Mouse (Mus musculus): ENCODE measurements around the gene Il2rb.

Il2rb gene

DNA sequence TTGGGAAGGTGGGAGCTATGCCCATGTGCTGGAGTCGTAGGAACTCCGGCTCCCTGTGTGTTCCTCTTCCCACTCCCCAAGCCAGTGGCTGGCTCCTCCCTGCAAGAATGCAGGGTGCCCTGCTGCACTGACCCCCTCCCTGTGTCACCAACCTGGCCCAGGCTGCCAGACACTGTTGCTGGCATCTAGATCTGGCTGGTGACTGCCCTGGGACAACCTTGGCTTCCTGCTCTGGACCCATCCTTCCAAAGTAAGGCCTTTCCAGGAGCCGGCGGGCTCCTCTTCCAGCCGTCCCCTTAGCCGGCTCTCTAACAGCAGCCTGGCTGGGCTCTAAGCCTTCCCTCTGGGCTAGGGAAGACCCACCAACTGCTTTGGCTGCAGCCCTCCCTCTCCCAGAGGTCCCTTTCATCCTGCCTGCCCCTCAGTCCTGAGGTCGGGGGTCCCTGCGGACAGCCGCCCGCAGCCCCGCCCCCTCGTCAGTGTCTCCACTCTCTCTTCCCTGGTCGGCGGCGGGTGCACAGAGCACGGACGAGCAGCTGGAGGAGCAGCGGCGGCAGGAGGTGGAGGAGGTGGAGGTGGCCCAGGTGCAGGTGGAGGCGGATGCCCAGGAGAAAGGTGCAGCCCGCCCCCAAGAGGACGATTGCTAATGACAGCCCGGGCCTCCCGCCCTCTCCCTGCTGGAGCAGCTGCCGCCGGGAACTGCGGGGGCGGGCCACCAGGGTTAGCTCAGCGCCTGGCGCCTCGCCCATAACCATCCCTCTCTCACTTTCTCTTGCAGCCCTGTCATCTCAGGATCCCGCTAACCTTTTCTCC is 58.5 kb downstream of the Il2rb start:
- peaks cover 43% of the 10 kb centered on the region for H3K36me3 ChIP-seq (ENCODE audit: insufficient read depth, low read length)
- H3K9me3 ChIP-seq (ENCODE audit: low read length), result no peaks in the 10 kb centered on the region
- peaks cover 15% of the 10 kb centered on the region; the same call in 1 of the 2 replicates for H3K27me3 ChIP-seq (ENCODE audit: insufficient read depth, low read length)
- TF ChIP-seq POU5F1 (IDR thresholded peaks at IDR 0.05; ENCODE audit: borderline replicate concordance, low read length) (no peak), CTCF (conservative IDR thresholded peaks at IDR 0.05; ENCODE audit: low read length) (no peak), NANOG (IDR thresholded peaks at IDR 0.05; ENCODE audit: borderline replicate concordance, low read length) (no peak)
- peaks cover 83% of the 10 kb centered on the region for H3K4me1 ChIP-seq (replicated peaks; ENCODE audit: low read depth, low read length)
- peak overlapping the region; percentile 72 for H3K4me3 ChIP-seq (replicated peaks; ENCODE audit: low read length)

- TF ChIP-seq NANOG (IDR thresholded peaks at IDR 0.05; ENCODE audit: borderline replicate concordance, low read length), result no peak
- TF ChIP-seq CTCF (conservative IDR thresholded peaks at IDR 0.05; ENCODE audit: low read length), result no peak
- TF ChIP-seq POU5F1 (IDR thresholded peaks at IDR 0.05; ENCODE audit: borderline replicate concordance, low read length), result no peak
- no peaks in the 10 kb centered on the region for H3K9me3 ChIP-seq (ENCODE audit: low read length)
These were observed 59.4 kb downstream of the Il2rb start for GRCm38 (mm10) chr15:78435681-78436080.

DNA sequence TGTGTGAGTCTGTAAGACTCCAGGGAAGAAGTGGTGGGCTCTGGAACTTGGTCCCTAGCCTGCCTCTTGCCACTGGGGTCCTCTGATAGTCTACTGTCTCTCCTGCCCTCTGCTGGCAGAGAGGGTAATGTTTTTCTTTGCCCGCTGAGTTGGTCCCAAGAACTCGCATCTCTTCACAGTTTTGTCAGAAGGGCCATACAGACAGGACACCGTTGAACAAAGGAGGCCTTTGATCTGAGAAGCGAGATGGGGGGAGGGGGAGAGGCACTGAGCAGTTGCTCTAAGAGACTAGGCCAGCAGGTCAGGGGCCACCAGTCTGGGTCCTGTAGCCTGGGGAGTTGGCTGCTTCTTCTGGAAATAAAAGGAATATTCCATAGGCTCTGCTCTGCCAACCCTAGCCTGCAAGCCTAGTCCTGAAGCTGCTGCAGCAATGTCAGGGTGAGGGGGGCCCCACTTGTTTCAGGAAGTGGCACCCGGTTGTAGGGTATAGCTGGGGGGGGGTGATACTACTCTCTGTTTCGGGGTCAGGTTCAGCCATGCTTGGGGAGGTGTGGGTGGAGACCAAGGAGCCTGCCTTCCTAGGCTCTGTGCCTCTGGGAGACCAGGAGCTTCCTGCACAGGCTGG is 60.1 kb downstream of the Il2rb start:
- Histone ChIP-seq H3K36me3 (ENCODE audit: insufficient read depth, low read length) (peaks cover 55% of the 10 kb centered on the region), H3K27me3 (ENCODE audit: insufficient read depth, low read length) (peaks cover 10% of the 10 kb centered on the region; the same call in 1 of the 2 replicates), H3K4me3 (replicated peaks; ENCODE audit: low read length) (no peak overlapping the region; the same call in 1 of the 2 replicates), H3K4me1 (replicated peaks; ENCODE audit: low read depth, low read length) (peaks cover 94% of the 10 kb centered on the region), H3K9me3 (ENCODE audit: low read length) (no peaks in the 10 kb centered on the region)
- TF ChIP-seq POU5F1 (IDR thresholded peaks at IDR 0.05; ENCODE audit: borderline replicate concordance, low read length), result no peak
- TF ChIP-seq NANOG (IDR thresholded peaks at IDR 0.05; ENCODE audit: borderline replicate concordance, low read length), result no peak
- TF ChIP-seq CTCF (conservative IDR thresholded peaks at IDR 0.05; ENCODE audit: low read length), result peak; percentile 45

More at GRCm38 (mm10) chr15:78435681-78436080, 59.4 kb downstream of the Il2rb start:
- H3K4me3 ChIP-seq (replicated peaks; ENCODE audit: low read length), result peak overlapping the region; percentile 72; the same call in 1 of the 2 replicates
- peaks cover 52% of the 10 kb centered on the region for H3K36me3 ChIP-seq (ENCODE audit: insufficient read depth, low read length)
- peaks cover 88% of the 10 kb centered on the region for H3K4me1 ChIP-seq (replicated peaks; ENCODE audit: low read depth, low read length)
- peaks cover 10% of the 10 kb centered on the region; the same call in 1 of the 2 replicates for H3K27me3 ChIP-seq (ENCODE audit: insufficient read depth, low read length)

DNA sequence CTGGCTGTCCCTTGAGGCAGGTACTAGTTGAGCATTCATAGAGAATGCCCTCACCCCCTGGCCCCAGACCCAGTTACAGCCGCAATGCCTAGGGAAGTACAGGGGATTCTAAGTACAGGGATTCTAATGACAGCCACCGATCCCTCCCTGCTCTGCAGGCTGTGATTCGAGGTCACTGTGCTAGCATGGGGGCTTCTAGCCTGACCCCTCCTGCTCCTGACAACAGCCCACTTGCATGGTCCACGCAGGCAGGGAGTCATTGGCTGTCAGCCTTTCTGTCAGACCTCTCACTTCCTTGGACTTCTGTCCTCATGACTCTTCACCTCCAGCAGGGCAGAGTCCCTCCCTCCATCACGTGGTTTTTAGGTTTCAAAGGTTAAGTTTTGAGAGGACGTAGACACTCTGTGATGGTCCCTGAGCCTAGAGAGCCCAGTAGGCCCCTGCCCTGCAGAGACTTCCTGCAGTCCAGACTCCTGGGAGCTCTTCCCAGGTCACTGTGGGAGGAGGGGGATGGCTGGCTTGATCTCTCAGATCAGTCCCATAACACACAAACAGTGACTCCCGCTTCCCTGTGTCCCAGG is 63.4 kb downstream of the Il2rb start:
- TF ChIP-seq CTCF (conservative IDR thresholded peaks at IDR 0.05; ENCODE audit: low read length) (no peak), NANOG (IDR thresholded peaks at IDR 0.05; ENCODE audit: borderline replicate concordance, low read length) (no peak), POU5F1 (IDR thresholded peaks at IDR 0.05; ENCODE audit: borderline replicate concordance, low read length) (no peak)
- peaks cover 56% of the 10 kb centered on the region for H3K36me3 ChIP-seq (ENCODE audit: insufficient read depth, low read length)
- H3K9me3 ChIP-seq (ENCODE audit: low read length), result no peaks in the 10 kb centered on the region
- H3K27me3 ChIP-seq (ENCODE audit: insufficient read depth, low read length), result peaks cover 17% of the 10 kb centered on the region
- H3K4me3 ChIP-seq (replicated peaks; ENCODE audit: low read length), result no peak overlapping the region
- H3K4me1 ChIP-seq (replicated peaks; ENCODE audit: low read depth, low read length), result peaks cover 85% of the 10 kb centered on the region

GRCm38 (mm10) chr15:78430874-78431273 is 64.2 kb downstream of the Il2rb start:
- TF ChIP-seq CTCF (conservative IDR thresholded peaks at IDR 0.05; ENCODE audit: low read length), result no peak
- no peak for TF ChIP-seq NANOG (IDR thresholded peaks at IDR 0.05; ENCODE audit: borderline replicate concordance, low read length)
- no peak for TF ChIP-seq POU5F1 (IDR thresholded peaks at IDR 0.05; ENCODE audit: borderline replicate concordance, low read length)
- Histone ChIP-seq H3K4me1 (replicated peaks; ENCODE audit: low read depth, low read length) (peaks cover 77% of the 10 kb centered on the region), H3K4me3 (replicated peaks; ENCODE audit: low read length) (no peak overlapping the region), H3K27me3 (ENCODE audit: insufficient read depth, low read length) (peaks cover 15% of the 10 kb centered on the region), H3K36me3 (ENCODE audit: insufficient read depth, low read length) (peaks cover 52% of the 10 kb centered on the region), H3K9me3 (ENCODE audit: low read length) (no peaks in the 10 kb centered on the region)

DNA sequence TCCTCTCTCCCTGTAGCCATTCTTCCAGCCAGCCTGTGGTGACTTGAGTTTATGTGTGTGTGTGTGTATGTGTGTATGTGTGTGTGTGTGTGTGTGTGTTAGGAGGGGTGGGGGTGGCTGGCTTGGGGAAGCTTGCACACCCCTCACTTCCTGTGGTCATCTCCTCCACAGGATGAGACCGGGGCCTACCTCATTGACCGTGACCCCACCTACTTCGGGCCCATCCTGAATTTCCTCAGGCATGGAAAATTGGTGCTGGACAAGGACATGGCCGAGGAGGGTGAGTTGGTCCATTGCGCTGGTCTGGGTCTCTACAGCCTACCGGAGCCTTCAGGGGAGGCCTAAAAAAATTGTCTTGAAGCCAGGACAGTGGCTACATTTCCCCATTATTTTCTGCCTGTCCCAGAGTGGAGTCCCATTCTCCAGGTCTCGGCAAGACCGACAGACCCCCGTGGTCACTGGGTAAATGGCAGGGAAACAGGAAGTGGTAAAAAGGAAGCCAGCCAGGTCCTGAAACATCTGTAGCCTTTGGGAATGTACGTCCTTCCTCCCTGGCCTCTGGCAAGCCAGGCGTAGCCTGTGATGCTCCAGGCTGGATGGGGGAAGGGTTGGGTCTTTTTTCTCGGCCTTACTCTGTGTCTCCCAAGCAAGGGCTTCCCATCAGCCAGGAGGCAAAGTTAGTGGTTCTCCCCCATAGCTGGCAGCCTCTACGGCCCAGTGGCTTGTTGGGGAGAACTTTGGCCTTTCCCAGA is 65.0 kb downstream of the Il2rb start:
- peaks cover 76% of the 10 kb centered on the region for H3K4me1 ChIP-seq (replicated peaks; ENCODE audit: low read depth, low read length)
- H3K9me3 ChIP-seq (ENCODE audit: low read length), result no peaks in the 10 kb centered on the region
- peaks cover 10% of the 10 kb centered on the region; the same call in 1 of the 2 replicates for H3K27me3 ChIP-seq (ENCODE audit: insufficient read depth, low read length)
- H3K4me3 ChIP-seq (replicated peaks; ENCODE audit: low read length), result no peak overlapping the region
- TF ChIP-seq CTCF (conservative IDR thresholded peaks at IDR 0.05; ENCODE audit: low read length) (no peak), POU5F1 (IDR thresholded peaks at IDR 0.05; ENCODE audit: borderline replicate concordance, low read length) (no peak), NANOG (IDR thresholded peaks at IDR 0.05; ENCODE audit: borderline replicate concordance, low read length) (no peak)
- H3K36me3 ChIP-seq (ENCODE audit: insufficient read depth, low read length), result peaks cover 44% of the 10 kb centered on the region

All from E14TG2a.4 (cell line).